Mouse (Mus musculus) kidney, postnatal 14 days (tissue): ENCODE measurements at regions not wholly inside any gene's neighbourhood (a gene's known extent, or its start where the extent isn't known, plus 50 kb on each side); places are given as distances from the start of the nearest gene placed in this dataset.
A peak's percentile ranks its signal among the peaks of the same experiment; 100 is the strongest.
"Not testable (repeated sequence)": the region's sequence is repeated elsewhere in the genome, so short reads cannot be mapped to it uniquely, and the experiment has no call there.

Experiments used
- DNase-seq: peaks from one replicate; pipeline ENCODE4 v3.0.0; 2022; ENCODE audit warnings: mixed read lengths

GRCm38 (mm10) chr3:34709553-34709952 is 59.3 kb downstream of the Sox2 start:
- peak; percentile 6 for DNase-seq

DNA sequence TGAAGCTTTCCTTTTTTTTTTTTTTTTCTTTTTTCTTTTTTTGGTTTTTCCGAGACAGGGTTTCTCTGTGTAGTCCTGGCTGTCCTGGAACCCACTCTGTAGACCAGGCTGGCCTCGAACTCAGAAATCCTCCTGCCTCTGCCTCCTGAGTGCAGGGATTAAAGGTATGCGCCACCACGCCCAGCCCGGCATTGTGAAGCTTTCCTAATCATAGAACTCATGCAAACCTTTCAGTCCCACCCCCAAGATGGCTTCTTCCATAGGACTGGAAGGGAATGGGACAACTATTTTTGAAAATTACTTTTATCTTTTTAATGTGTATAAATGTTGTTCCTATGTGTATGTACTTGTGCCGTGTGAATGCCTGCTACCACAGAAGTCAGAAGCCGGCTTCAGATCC is 61.9 kb downstream of the Sox2 start:
- DNase-seq, result not testable (repeated sequence)

DNA sequence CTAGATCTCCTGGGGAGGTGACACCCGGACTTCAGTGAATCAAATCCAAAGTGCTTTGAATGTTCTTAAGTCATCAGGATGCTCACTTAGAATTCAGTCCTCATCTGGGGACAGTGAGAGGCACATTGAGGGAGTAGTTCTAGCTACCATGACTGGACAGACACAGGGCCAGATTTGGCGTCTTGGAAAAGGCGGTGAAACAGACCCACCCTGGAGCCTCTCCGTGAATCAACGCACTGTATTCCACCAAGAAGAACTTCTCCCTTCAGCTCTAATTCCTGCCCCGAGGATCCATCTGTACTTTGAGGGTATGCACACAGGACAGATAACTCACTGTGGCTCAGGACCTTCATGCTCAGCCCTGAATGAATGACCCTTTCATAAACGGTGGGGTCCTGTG is 72.3 kb downstream of the Sox2 start:
- no peak for DNase-seq

- no peak for DNase-seq
Measured at GRCm38 (mm10) chr3:34726955-34727354, 76.8 kb downstream of the Sox2 start.

GRCm38 (mm10) chr3:34728282-34728681 is 78.1 kb downstream of the Sox2 start:
- no peak for DNase-seq

DNA sequence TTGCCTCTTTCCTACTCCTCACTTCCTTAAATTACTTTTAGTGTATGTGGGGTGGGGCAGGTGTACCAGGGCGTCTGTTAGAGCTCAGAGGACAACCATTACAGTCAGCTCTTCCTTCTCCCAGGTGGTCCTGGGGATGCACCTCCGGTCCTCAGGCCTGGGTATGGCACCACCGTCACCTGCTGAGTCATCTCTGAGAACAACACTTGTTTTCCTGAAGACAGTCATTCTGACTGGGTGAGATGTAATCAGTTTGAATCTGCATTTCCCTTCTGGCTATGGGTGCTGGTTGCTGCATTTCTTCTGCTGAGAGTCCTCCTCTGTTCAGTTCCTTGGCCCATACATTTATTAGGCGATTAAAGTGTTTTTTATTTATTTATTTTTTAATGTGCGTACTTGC is 84.8 kb downstream of the Sox2 start:
- DNase-seq, result no peak

DNA sequence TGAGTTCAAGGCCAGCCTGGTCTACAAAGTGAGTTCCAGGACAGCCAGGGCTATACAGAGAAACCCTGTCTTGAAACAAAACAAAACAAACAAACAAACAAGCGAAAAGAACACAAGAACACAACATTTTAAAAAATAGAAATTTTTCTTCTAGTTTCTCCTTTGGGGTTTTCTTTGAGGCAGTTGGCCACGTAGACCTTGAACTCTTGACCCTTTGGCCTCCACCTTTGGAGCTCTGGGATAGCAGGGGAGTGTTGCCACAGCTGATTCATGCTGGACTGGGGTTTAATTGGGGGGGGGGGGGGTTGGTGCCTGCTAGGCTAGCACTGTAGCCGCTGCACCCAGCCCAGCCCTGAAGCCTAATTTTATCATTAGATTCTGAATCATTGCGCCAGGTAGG is 87.8 kb downstream of the Sox2 start:
- DNase-seq, result no peak

GRCm38 (mm10) chr3:34738938-34739337 is 88.7 kb downstream of the Sox2 start:
- DNase-seq, result no peak

GRCm38 (mm10) chr3:34739693-34740092 is 89.5 kb downstream of the Sox2 start:
- no peak for DNase-seq

DNA sequence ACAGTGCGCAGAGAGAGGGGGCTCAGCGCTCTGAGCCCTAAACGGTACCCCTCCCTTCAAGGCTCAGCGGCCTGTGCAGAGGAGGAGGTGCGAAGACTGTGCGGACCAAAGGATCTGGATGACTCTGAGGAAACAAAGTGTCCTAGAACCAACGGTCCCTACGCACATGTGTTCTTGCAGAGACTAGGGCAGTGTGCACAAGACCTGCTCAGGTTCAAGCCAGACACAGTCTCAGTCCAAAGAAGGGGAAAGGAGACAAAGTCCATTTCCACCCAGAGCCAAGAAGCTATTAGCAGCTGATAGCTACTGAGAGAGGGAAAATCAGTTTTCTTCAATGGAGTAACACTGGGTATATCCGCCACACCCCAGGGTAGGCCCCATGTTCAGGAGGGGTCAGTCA is 89.9 kb downstream of the Sox2 start:
- no peak for DNase-seq

GRCm38 (mm10) chr3:34745181-34745736 is 95.1 kb downstream of the Sox2 start:
- no peak for DNase-seq

DNA sequence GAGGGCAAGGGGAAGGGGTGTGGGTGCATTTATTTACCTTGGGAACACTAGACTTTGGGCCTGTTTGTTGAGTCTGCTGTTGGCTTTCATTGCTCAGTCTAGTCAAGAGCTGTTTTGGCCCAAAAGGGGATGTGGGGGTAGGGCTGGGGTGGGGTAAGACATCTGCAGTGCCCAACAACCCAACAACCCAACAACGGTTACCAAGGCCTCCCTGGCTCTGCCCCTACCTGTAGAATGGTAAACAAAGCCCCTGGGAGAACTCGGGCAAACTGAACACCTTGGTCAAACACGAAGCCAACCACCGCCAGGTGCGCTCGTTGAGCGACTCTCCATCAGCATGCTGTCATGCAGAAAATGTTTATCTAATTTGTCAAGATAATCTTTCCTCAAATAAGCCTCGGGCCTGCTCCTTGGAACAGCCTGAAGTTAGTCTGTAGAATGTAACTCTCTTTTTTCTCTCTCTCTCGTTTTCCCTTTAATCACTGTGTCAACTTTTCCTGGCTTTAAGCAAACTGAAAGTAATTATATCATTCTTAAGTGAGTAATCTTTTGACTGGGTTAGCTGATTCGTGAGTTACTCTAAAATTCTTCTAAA is 97.4 kb downstream of the Sox2 start:
- no peak for DNase-seq

- no peak for DNase-seq
Measured at GRCm38 (mm10) chr3:34749989-34750388, 99.8 kb downstream of the Sox2 start.

GRCm38 (mm10) chr3:34751551-34751950 is 101.3 kb downstream of the Sox2 start:
- DNase-seq, result no peak

GRCm38 (mm10) chr3:34753557-34753956 is 103.4 kb downstream of the Sox2 start:
- DNase-seq, result no peak

DNA sequence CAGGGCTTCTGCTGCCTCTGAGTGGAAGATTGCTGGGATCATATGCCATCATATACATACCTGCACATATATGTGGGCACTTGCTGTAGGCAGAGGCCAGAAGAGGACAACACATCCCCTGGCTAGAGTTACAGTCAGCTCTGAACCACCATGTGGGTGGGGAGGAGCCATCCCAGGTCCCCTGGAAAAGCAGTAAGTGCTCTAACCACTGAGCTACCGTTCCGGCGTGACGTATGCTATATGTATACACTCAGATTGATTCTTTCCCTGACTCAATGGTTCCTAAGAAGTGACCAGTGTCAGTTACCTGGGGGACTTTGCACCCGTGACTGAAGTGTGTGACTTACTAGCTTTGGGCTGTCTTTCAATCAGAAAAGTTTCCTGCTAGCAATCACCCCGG is 104.6 kb downstream of the Sox2 start:
- DNase-seq, result no peak

GRCm38 (mm10) chr3:34755282-34755681 is 105.1 kb downstream of the Sox2 start:
- DNase-seq, result not testable (repeated sequence)

GRCm38 (mm10) chr3:34756632-34757031 is 106.4 kb downstream of the Sox2 start:
- no peak for DNase-seq

GRCm38 (mm10) chr3:34757130-34757529 is 106.9 kb downstream of the Sox2 start:
- no peak for DNase-seq

GRCm38 (mm10) chr3:34757813-34758510 is 107.8 kb downstream of the Sox2 start:
- DNase-seq, result no peak

GRCm38 (mm10) chr3:34759942-34760640 is 109.9 kb downstream of the Sox2 start:
- no peak for DNase-seq

DNA sequence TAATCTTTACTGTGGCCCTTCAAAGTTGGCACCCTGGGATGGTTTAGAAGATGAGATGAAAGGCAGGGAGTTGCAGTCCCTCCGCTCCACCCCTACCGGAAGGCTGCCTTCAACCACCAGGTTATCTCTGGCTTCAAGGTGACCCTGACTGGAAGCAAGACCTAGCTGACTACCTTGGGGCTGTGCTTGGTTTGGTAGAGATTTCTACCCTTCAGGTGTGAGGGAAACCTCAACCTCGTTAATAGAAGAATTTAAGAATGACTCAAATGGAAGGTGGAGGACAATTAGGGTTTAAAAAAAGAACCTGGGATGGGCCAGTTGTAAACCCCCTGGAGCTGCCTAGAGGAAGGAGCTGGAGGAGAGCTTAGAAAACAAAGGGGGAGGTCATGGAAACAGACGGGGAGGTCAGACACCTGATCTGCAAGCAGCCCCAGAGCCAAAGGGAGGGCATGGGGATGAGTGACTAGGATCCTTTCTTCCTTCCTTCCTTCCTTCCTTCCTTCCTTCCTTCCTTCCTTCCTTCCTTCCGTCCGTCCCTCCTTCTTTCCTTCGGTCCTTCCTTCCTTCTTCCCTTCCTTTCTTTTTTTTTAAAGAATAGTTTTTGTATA is 111.1 kb downstream of the Sox2 start:
- no peak for DNase-seq

DNA sequence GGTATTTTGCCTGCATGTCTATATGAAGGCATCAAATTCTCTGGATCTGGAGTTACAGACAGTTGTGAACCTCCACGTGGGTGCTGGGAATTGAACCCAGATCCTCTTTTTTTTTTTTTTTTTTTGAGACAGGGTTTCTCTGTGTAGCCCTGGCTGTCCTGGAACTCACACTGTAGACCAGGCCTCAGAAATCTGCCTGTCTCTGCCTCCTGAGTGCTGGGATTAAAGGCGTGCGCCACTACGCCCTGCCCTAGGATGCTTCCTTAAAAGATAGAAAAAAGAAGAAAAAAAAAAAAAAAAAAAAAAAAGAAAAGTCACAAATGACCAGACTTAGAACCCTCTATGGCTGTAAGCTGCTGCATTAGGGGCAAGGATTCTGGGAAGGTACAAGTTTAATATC is 111.6 kb downstream of the Sox2 start:
- no peak for DNase-seq

DNA sequence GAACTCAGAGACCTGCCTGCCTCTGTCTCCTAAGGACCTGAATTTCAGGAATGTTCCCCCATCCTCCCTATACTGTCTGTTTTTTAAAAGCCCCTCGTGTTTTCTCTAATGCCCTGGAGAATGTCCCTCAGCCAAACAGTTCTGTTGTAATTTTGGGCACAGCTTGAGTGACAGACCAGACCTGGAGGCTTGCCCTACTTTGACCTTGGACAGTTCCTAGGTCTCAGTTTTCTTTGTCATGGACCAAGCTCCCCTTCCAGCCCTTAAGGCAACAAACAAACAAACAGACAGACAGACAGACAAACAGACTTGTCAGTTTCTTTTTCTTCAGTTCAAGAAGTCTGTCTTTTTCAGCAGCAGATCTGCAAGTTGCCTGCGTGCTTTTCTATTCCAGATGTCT is 114.4 kb downstream of the Sox2 start:
- no peak for DNase-seq
